Mouse (Mus musculus): ENCODE data around the gene Dmgdh. TPM values are rescaled to one million over a fixed set of nuclear protein-coding genes. Genes with fewer than 3 reads are reported as not detected.

Dmgdh gene
- polyA plus RNA-seq, 1 experiment from 2014 or later = not detected

DNA sequence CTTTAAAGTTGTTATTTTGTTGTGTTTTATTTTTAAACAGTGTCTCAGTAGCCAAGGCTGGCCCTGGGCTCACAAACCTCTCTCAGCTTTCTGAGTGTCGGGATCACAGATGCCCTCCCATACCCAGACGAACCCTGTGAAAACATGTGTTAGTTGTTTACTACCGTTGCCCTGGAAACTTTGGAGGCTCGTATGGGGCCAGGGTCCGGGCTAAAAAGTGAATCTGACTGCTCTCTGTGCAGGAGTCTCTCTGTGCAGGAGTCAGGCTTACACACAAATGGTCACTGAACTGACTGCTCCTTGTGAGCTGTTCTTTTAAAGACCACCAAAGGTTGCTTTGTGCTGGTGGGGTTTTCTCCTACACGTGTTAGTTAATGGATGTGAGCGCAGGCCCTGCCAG lies 42.9 kb downstream of the Dmgdh start:
- WGBS = 34% methylated on average over 7 of the region's 7 CpGs
- H3K27me3 ChIP-seq (ENCODE audit: low read depth, poor library complexity, severe bottlenecking) = no peaks in the 10 kb centered on the region
- no peaks in the 10 kb centered on the region for H3K36me3 ChIP-seq
- no peak overlapping the region for H3K4me3 ChIP-seq
- H3K4me1 ChIP-seq = peaks cover 11% of the 10 kb centered on the region
- H3K9me3 ChIP-seq (replicated peaks) = no peaks in the 10 kb centered on the region
- H3K27ac ChIP-seq = 0 out of 2 replicates have a peak overlapping the region, but pooled peaks have one; percentile 3
- peak; percentile 44 for DNase-seq (ENCODE audit: low spot score)

DNA sequence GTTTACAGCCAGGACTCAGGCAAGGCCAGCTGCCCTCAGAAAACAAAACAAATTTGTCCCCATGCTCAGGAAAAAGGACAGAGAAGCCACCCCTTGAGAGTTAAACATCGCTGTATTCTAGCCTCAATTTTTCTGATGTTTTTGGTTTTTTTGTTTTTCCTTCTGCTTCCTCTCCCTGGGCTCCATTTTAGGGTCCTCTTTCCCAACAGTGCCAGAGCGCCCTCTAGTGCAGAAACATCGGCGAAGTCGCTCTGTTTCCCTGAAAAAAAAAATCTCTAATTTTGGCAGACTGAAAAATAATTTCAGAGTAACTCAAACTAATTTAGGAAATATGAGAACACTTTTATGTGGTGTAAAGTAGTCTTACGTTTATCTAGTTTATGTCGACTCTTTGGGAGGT lies 44.7 kb downstream of the Dmgdh start:
- H3K36me3 ChIP-seq = no peaks in the 10 kb centered on the region
- DNase-seq (ENCODE audit: low spot score) = peak; percentile 72
- no peaks in the 10 kb centered on the region for H3K27me3 ChIP-seq (ENCODE audit: low read depth, poor library complexity, severe bottlenecking)
- no peaks in the 10 kb centered on the region for H3K9me3 ChIP-seq (replicated peaks)
- no peak overlapping the region for H3K4me3 ChIP-seq
- 5% methylated on average over 7 of the region's 7 CpGs for WGBS
- H3K4me1 ChIP-seq = peaks cover 11% of the 10 kb centered on the region
- H3K27ac ChIP-seq = peak overlapping the region; percentile 47; the same call in 1 of the 2 replicates

DNA sequence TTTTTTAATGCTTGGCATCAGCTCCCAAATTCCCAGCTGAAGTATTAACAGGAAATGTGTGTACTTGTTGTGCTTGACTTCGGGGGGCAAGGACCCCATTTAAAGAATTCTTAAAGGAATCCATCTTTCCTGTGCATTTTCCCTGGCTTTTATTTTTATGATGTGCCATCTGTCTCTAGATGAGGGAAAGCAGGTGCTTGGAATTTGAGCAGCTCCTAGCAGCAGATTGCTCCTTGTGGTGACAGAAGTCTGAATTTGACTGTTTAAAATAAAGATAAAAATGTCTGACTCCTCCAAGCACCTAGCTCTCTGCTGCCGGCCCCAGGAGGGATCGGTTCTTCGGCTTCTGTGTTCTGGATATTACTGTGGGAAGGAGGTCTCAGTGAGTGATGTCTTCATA lies 47.7 kb downstream of the Dmgdh start:
- Histone ChIP-seq H3K9me3 (replicated peaks) (no peaks in the 10 kb centered on the region), H3K27me3 (ENCODE audit: low read depth, poor library complexity, severe bottlenecking) (no peaks in the 10 kb centered on the region), H3K4me1 (peaks cover 17% of the 10 kb centered on the region), H3K27ac (no peak overlapping the region), H3K36me3 (no peaks in the 10 kb centered on the region), H3K4me3 (no peak overlapping the region)
- DNase-seq (ENCODE audit: low spot score) = no peak
- 84% methylated on average over 4 of the region's 4 CpGs for WGBS

DNA sequence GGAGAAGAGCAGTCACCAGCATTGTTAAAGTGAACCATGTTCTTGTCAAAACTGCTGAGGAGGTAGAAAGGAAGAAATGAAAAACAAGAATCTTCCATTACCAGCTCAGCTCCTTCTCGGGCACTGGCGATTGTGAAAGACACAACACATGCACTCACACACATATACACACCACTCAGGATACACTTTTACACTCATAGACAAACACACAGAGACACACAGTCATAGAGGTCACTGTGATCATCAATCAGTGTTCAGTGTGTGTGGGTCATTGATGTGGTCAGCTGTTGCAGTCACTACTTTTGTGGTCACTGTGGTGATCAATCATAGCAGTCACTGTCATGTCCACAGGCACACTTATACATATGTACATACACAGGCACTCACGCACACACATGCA lies 49.2 kb downstream of the Dmgdh start:
- no peaks in the 10 kb centered on the region for H3K27me3 ChIP-seq (ENCODE audit: low read depth, poor library complexity, severe bottlenecking)
- peaks cover 10% of the 10 kb centered on the region; the same call in 1 of the 2 replicates for H3K4me1 ChIP-seq
- H3K36me3 ChIP-seq = no peaks in the 10 kb centered on the region
- H3K9me3 ChIP-seq (replicated peaks) = no peaks in the 10 kb centered on the region
- H3K27ac ChIP-seq = no peak overlapping the region
- no peak overlapping the region for H3K4me3 ChIP-seq
- no peak for DNase-seq (ENCODE audit: low spot score)
- 88% methylated on average over 3 of the region's 3 CpGs for WGBS

DNA sequence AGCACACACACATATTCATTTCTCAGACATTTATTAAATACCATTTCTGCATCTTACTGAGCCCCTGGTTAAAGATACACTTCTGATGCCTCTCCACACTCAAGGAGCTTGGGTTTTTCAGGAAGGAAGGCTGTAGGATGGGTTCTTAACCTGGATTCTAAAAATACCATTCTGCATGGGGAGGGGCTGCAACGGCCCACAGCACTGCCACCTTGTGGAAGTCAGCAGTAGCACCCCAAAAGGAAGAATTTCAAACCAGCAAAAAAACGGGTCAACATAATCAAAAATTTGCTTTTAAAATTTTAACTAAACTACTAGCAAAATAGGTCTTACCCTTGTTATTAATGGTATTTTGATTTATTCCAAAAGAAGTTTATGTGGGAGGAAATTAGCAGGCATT lies 50.0 kb downstream of the Dmgdh start:
- Histone ChIP-seq H3K27me3 (ENCODE audit: low read depth, poor library complexity, severe bottlenecking) (no peaks in the 10 kb centered on the region), H3K27ac (no peak overlapping the region), H3K4me3 (no peak overlapping the region), H3K4me1 (peaks cover 7% of the 10 kb centered on the region; the same call in 1 of the 2 replicates), H3K36me3 (no peaks in the 10 kb centered on the region), H3K9me3 (replicated peaks) (no peaks in the 10 kb centered on the region)
- WGBS = 44% methylated on average over 2 of the region's 2 CpGs
- DNase-seq (ENCODE audit: low spot score) = no peak

DNA sequence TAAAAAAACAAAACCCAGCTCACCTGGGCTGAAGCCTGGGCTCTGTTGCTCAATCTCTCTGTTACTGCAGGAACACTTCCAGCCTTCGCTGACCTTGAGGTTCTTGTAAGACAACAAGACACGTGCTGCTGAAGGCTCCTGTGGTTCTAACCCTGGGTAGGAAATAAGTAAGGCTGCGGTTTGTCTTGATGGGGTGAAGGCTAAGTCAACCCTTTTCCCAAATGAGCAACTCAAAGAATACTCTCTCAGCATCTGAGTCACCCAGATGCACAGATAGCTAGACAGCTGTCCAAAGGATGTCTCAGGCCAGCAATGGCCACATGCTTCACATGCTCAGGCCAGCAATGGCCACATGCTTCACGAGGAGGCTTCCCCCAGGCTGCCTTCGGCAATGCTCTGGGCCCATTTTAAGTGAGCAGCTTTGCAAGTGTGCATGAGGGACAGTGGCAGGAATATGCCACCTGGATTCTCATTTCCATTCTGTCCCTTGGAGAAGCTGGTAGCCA lies 61.0 kb downstream of the Dmgdh start:
- DNase-seq (ENCODE audit: low spot score) = no peak
- no peaks in the 10 kb centered on the region for H3K27me3 ChIP-seq (ENCODE audit: low read depth, poor library complexity, severe bottlenecking)
- H3K4me1 ChIP-seq = no peaks in the 10 kb centered on the region
- H3K36me3 ChIP-seq = no peaks in the 10 kb centered on the region
- H3K27ac ChIP-seq = no peak overlapping the region
- 88% methylated on average over 5 of the region's 5 CpGs for WGBS
- no peaks in the 10 kb centered on the region for H3K9me3 ChIP-seq (replicated peaks)
- H3K4me3 ChIP-seq = no peak overlapping the region

DNA sequence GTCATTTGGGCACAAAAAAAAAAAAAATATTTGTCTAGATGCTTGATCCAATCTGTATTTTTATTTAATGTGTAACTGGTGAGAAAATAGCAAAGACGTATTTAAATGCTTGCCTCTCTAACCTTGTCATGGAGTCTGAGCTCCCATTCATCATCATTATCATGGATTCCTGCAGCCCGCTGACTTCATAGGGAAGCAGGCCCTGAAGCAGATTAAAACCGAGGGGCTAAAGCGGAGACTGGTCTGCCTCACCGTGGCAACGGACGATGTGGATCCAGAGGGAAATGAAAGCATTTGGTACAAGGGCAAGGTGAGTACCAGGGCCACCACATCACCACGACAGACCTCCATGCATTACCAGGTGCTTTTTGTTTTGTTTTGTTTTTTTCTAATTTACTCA lies 69.9 kb downstream of the Dmgdh start:
- Histone ChIP-seq H3K27ac (no peak overlapping the region), H3K36me3 (no peaks in the 10 kb centered on the region), H3K4me1 (no peaks in the 10 kb centered on the region), H3K9me3 (replicated peaks) (no peaks in the 10 kb centered on the region), H3K4me3 (no peak overlapping the region), H3K27me3 (ENCODE audit: low read depth, poor library complexity, severe bottlenecking) (no peaks in the 10 kb centered on the region)
- WGBS = 60% methylated on average over 8 of the region's 8 CpGs
- DNase-seq (ENCODE audit: low spot score) = no peak

DNA sequence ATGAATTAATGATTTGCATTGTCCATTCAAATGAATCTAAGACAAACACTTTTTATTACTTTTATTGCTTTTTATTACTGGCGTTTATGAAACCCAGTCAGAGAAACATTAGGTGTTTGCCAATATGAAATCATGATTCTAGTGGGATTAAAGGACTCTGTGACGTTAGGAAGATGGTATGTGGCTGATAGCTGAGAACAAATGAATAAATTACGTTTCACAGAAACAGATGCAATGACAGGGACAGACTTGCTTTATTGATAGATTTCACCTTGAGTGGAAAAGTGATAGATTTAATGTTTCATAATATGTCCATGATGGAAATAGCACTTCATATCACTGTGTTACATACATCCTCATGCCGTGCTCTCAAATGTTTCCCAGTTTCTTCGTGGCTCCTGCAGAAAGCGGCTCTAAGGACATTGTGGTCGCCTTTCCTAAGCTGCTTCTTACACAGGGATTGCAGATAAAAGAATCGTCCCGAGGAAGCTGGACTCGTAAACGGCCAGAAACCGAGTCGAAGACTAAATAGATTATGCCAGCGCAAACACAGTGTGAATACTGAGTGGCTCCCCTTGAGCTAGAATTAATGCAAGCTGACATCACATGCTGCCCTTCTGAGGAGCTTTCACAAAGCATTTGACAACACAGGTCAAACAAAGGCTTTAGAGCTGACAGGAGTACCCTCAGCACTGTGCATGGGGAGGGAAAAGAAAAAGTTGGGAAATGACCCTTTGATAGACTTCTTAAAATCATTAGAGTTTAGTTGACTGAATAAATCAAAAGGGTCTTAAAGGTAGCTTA lies 78.6 kb downstream of the Dmgdh start:
- no peaks in the 10 kb centered on the region for H3K27me3 ChIP-seq (ENCODE audit: low read depth, poor library complexity, severe bottlenecking)
- H3K4me3 ChIP-seq = no peak overlapping the region
- DNase-seq (ENCODE audit: low spot score) = no peak
- H3K36me3 ChIP-seq = no peaks in the 10 kb centered on the region
- no peak overlapping the region for H3K27ac ChIP-seq
- no peaks in the 10 kb centered on the region for H3K9me3 ChIP-seq (replicated peaks)
- H3K4me1 ChIP-seq = no peaks in the 10 kb centered on the region; the same call in 1 of the 2 replicates
- 83% methylated on average over 14 of the region's 14 CpGs for WGBS

DNA sequence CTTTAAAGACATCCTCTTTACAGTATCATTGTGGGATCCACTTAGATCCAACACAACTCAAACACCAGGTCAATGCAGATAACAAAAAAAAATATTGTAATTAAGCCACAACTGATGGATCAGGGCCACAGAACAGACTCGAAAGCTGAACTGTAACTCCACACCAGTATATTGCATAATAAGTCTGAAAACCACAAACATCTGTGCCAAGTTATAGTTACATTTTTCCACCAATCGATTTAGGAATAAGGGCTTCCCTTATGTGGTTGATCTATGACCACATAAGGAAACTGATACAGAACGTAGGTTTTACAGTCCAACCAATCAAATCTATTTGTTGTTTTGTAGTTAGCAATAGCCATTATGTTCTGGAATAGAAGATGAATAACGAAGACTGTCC lies 80.9 kb downstream of the Dmgdh start:
- WGBS = 91% methylated on average over 4 of the region's 4 CpGs
- Histone ChIP-seq H3K9me3 (replicated peaks) (no peaks in the 10 kb centered on the region), H3K27me3 (ENCODE audit: low read depth, poor library complexity, severe bottlenecking) (no peaks in the 10 kb centered on the region), H3K36me3 (no peaks in the 10 kb centered on the region), H3K4me3 (no peak overlapping the region), H3K27ac (no peak overlapping the region), H3K4me1 (peaks cover 5% of the 10 kb centered on the region; the same call in 1 of the 2 replicates)
- no peak for DNase-seq (ENCODE audit: low spot score)

DNA sequence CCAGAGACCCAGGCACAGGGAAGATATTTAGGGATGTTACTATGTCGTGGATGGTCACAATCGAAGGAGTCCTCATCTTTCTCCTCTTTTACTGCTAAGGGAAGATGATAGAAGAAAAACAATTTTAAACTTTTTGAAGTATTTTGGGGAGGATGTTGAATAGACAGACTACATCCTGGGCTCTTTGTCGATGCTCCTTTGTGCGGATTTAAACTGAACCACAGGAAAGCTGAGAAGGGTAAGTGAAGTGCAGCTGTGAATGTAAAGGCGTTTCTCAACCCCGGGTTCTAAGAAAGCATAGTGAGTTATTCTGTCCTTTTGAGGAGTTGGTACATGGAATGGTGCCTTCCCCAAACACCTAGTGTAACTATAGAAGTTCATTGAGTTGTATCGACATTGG lies 82.4 kb downstream of the Dmgdh start:
- peaks cover 5% of the 10 kb centered on the region; the same call in 1 of the 2 replicates for H3K4me1 ChIP-seq

DNA sequence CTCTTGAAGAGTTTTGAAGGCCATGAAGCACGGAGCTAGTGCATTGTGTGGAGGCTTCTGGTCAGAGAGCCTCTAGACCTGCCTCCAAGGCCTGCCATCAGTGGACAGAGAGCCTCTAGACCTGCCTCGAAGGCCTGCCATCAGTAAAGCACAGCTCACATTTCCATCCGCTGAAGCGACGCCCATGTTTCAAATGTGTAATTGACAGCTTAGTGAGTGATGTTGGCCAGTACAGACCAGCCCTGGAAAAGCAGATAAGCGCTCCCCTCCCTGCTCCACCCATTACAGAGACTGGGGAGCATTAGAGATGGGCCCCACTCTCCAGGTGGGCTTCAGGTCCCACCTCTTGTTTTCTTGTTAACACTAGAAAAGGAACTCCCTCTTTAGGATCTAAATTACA lies 83.3 kb downstream of the Dmgdh start:
- H3K27ac ChIP-seq = no peak overlapping the region
- 83% methylated on average over 6 of the region's 6 CpGs for whole genome bisulfite sequencing
- no peaks in the 10 kb centered on the region for H3K9me3 ChIP-seq (replicated peaks)
- H3K27me3 ChIP-seq (ENCODE audit: low read depth, poor library complexity, severe bottlenecking) = no peaks in the 10 kb centered on the region
- no peak overlapping the region for H3K4me3 ChIP-seq
- peaks cover 5% of the 10 kb centered on the region; the same call in 1 of the 2 replicates for H3K4me1 ChIP-seq
- H3K36me3 ChIP-seq = no peaks in the 10 kb centered on the region
- DNase-seq (ENCODE audit: low spot score) = no peak

More for the DNA sequence above, 82.4 kb downstream of the Dmgdh start:
- WGBS = 92% methylated on average over 7 of the region's 7 CpGs
- Histone ChIP-seq H3K9me3 (replicated peaks) (no peaks in the 10 kb centered on the region), H3K4me3 (no peak overlapping the region), H3K27ac (no peak overlapping the region), H3K27me3 (ENCODE audit: low read depth, poor library complexity, severe bottlenecking) (no peaks in the 10 kb centered on the region), H3K36me3 (no peaks in the 10 kb centered on the region)
- DNase-seq (ENCODE audit: low spot score) = no peak

DNA sequence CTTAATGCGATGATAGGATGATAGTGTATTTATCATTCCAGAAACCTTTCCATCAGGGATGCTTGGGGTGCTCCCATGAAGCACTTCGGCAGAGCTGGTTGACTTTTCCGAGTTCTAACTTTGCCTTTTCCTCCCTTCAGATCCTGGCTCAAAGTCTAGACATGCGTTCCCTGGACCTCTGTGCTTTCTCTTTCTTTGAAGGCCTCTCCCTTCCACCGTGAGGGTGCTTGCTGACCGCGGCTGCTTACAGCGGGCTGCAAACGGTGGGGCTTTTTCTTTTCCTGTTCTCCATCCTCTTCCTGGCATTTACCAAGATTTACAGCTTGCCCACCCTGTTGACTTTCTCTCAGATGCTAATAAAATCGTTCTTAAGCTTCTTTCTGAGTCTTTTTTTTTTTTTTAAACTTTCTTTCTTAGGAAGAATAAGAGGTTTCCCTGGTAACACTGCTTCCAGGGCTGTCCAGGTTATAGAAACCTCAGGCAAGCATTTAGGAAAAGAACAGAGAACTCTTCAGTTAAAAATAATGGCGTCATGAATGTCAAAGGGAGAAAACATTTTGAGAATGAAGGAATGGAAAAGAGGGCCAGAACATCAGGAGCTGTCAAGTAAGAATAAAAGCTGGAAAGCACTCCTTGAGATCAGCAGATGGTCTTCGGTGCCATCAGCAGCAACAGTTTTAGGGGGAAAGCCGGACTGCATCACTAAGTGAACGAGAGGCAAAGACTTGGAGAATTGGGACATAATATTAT lies 84.1 kb downstream of the Dmgdh start:
- H3K4me1 ChIP-seq = peaks cover 5% of the 10 kb centered on the region; the same call in 1 of the 2 replicates
- H3K27ac ChIP-seq = no peak overlapping the region
- no peaks in the 10 kb centered on the region for H3K9me3 ChIP-seq (replicated peaks)
- 60% methylated on average over 14 of the region's 14 CpGs for WGBS
- no peak for DNase-seq (ENCODE audit: low spot score)
- H3K27me3 ChIP-seq (ENCODE audit: low read depth, poor library complexity, severe bottlenecking) = no peaks in the 10 kb centered on the region
- no peak overlapping the region for H3K4me3 ChIP-seq
- H3K36me3 ChIP-seq = no peaks in the 10 kb centered on the region

DNA sequence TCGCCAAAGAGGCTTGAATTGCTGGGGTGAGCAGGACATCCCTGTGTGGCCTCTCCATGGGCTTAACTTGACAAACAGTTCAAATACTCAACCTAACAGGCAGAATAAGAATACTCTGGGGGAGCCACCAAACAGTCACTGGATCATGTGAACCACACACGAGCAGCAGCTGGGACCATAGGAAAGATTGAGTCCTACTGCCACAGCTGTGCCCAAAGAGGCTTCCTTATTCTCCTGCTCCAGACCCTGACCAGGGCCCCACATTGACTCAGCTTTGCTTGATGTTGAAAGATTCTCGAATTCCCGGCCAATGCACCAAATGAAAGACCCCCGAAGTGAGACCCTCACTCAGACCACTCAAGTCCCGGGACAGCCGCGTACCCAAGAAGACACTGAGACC lies 87.6 kb downstream of the Dmgdh start:
- Histone ChIP-seq H3K9me3 (replicated peaks) (no peaks in the 10 kb centered on the region), H3K4me3 (no peak overlapping the region), H3K27ac (no peak overlapping the region), H3K4me1 (peaks cover 5% of the 10 kb centered on the region; the same call in 1 of the 2 replicates), H3K27me3 (ENCODE audit: low read depth, poor library complexity, severe bottlenecking) (no peaks in the 10 kb centered on the region), H3K36me3 (no peaks in the 10 kb centered on the region)
- no peak for DNase-seq (ENCODE audit: low spot score)
- WGBS = 94% methylated on average over 8 of the region's 8 CpGs
